Mouse (Mus musculus) cortical plate, adult 2 months (tissue): Measurements from ENCODE around the gene Sox14.

ENCODE experiments used
- CTCF ChIP-seq: fragments of 200-500 bp; IDR thresholded peaks from 2 replicates; pipeline ENCODE4 v1.5.1; 2011; ENCODE audit warnings: mild to moderate bottlenecking, control low read depth, low read length; ENCODE audit not compliant: insufficient read depth; ENCODE audit errors: extremely low read depth
- POLR2A ChIP-seq: fragments of 200-500 bp; IDR thresholded peaks from 2 replicates; pipeline ENCODE4 v1.6.1; 2011; ENCODE audit warnings: mild to moderate bottlenecking, low read length, control low read depth; ENCODE audit not compliant: insufficient read depth; ENCODE audit errors: extremely low read depth

- TF ChIP-seq POLR2A, result no peak
- no peak for TF ChIP-seq CTCF
Observed at GRCm38 (mm10) chr9:99869275-99869674, 6.7 kb downstream of the Sox14 start.
